ENCODE assay signal across 7 mouse cellular contexts in genomic region chr5:135851024-135851423, GRCm38 (mm10). TPM values are rescaled to one million over a fixed set of nuclear protein-coding genes. Genes with fewer than 3 reads are reported as not detected.
DNase-seq lines count a peak whose midpoint lies in the region; ATAC-seq lines count a peak whose summit lies in the region.

No protein-coding gene starts in this region.

- peaks cover 65% of the 10 kb centered on the region for H3K27me3 ChIP-seq in liver, embryonic 11.5 days (replicated peaks; ENCODE audit: control insufficient read depth, insufficient read depth, low read length)
- peaks cover 75% of the 10 kb centered on the region for H3K27me3 ChIP-seq in liver, embryonic 12.5 days (replicated peaks)
- peaks cover 86% of the 10 kb centered on the region for H3K27me3 ChIP-seq in embryonic facial prominence, embryonic 13.5 days
- peaks cover 73% of the 10 kb centered on the region for H3K27me3 ChIP-seq in limb, embryonic 10.5 days (ENCODE audit: low read depth, poor library complexity, severe bottlenecking)

- ATAC-seq in liver, embryonic 11.5 days (replicated peaks; ENCODE audit: low FRiP score) = no peak
- no peak for ATAC-seq in liver, embryonic 12.5 days
- ATAC-seq in embryonic facial prominence, embryonic 13.5 days (ENCODE audit: insufficient number of reproducible peaks, insufficient read depth, low FRiP score, low TSS enrichment, low read depth) = no peak

- H3K4me2 ChIP-seq in liver, embryonic 11.5 days = no peak overlapping the region
- H3K4me2 ChIP-seq in liver, embryonic 12.5 days = no peak overlapping the region
- H3K4me2 ChIP-seq in embryonic facial prominence, embryonic 13.5 days = peak overlapping the region; percentile 15

- H3K9me3 ChIP-seq in liver, embryonic 11.5 days (ENCODE audit: control insufficient read depth, low read length) = peaks cover 2% of the 10 kb centered on the region; the same call in 1 of the 2 replicates
- no peaks in the 10 kb centered on the region; the same call in 1 of the 2 replicates for H3K9me3 ChIP-seq in liver, embryonic 12.5 days (replicated peaks)
- no peaks in the 10 kb centered on the region for H3K9me3 ChIP-seq in embryonic facial prominence, embryonic 13.5 days
- H3K9me3 ChIP-seq in limb, embryonic 10.5 days (replicated peaks) = no peaks in the 10 kb centered on the region

- no peak overlapping the region; the same call in 1 of the 2 replicates for H3K27ac ChIP-seq in liver, embryonic 11.5 days (ENCODE audit: low read depth, low read length)
- no peak overlapping the region for H3K27ac ChIP-seq in liver, embryonic 12.5 days
- H3K27ac ChIP-seq in embryonic facial prominence, embryonic 13.5 days = no peak overlapping the region
- no peak overlapping the region for H3K27ac ChIP-seq in limb, embryonic 10.5 days

- WGBS in liver, embryonic 11.5 days = 1% methylated on average over 15 of the region's 15 CpGs
- 2% methylated on average over 15 of the region's 15 CpGs for WGBS in liver, embryonic 12.5 days (ENCODE audit: insufficient replicate concordance)
- WGBS in embryonic facial prominence, embryonic 13.5 days = under 1% methylated on average over 15 of the region's 15 CpGs
- WGBS in limb, embryonic 10.5 days = under 1% methylated on average over 15 of the region's 15 CpGs

- H3K36me3 ChIP-seq in liver, embryonic 11.5 days (ENCODE audit: control insufficient read depth, insufficient read depth, low read length) = no peaks in the 10 kb centered on the region
- no peaks in the 10 kb centered on the region for H3K36me3 ChIP-seq in liver, embryonic 12.5 days
- H3K36me3 ChIP-seq in embryonic facial prominence, embryonic 13.5 days = no peaks in the 10 kb centered on the region
- H3K36me3 ChIP-seq in limb, embryonic 10.5 days = no peaks in the 10 kb centered on the region

- no peak overlapping the region for H3K4me3 ChIP-seq in liver, embryonic 11.5 days (ENCODE audit: low read depth, low read length)
- H3K4me3 ChIP-seq in liver, embryonic 12.5 days = no peak overlapping the region
- 0 out of 2 replicates have a peak overlapping the region, but pooled peaks have one; percentile 4 for H3K4me3 ChIP-seq in embryonic facial prominence, embryonic 13.5 days
- peak overlapping the region; percentile 3; the same call in 1 of the 2 replicates for H3K4me3 ChIP-seq in limb, embryonic 10.5 days

- DNase-seq in liver, embryonic 11.5 days (ENCODE audit: low spot score) = peak; percentile 40
- DNase-seq in limb, embryonic 10.5 days (ENCODE audit: low spot score) = peak; percentile 83
- peak; percentile 29 for DNase-seq in right cerebral cortex, postnatal 4 days
- no peak for DNase-seq in urinary bladder, postnatal 25 days (ENCODE audit: low spot score)
- no peak for DNase-seq in urinary bladder, adult 18-20 months (ENCODE audit: low spot score in 2 of 2)

- no peaks in the 10 kb centered on the region for H3K4me1 ChIP-seq in liver, embryonic 11.5 days (replicated peaks; ENCODE audit: control insufficient read depth, insufficient read depth, low read length)
- no peaks in the 10 kb centered on the region for H3K4me1 ChIP-seq in liver, embryonic 12.5 days
- peaks cover 11% of the 10 kb centered on the region for H3K4me1 ChIP-seq in embryonic facial prominence, embryonic 13.5 days
- peaks cover 20% of the 10 kb centered on the region for H3K4me1 ChIP-seq in limb, embryonic 10.5 days

- H3K9ac ChIP-seq in liver, embryonic 11.5 days (ENCODE audit: low read depth, low read length) = no peak overlapping the region
- H3K9ac ChIP-seq in liver, embryonic 12.5 days = no peak overlapping the region
- no peak overlapping the region; the same call in 1 of the 2 replicates for H3K9ac ChIP-seq in embryonic facial prominence, embryonic 13.5 days

RNA-seq across cellular contexts. Expression of gene Hspb1, which starts 36.7 kb away (rescaled TPM):
- polyA plus RNA-seq in liver, embryonic 11.5 days (2014; fragmentation: Nextera tagmentation; extraction: Ambion mirVana) = 11.8 and 22.1 TPM in 2 replicates
- 7.4 TPM in 2 replicates for polyA plus RNA-seq in liver, embryonic 12.5 days (2016; fragmentation: Nextera tagmentation; extraction: Ambion mirVana)
- 107 and 149 TPM in 2 replicates for polyA plus RNA-seq in embryonic facial prominence, embryonic 13.5 days (2015; fragmentation: Nextera tagmentation; extraction: Ambion mirVana)
- 34.0 and 34.8 TPM in 2 replicates for polyA plus RNA-seq in limb, embryonic 10.5 days (2016; fragmentation: Nextera tagmentation; extraction: Ambion mirVana)

RNA-seq across cellular contexts. Expression of gene Srrm3, which starts 44.3 kb away (rescaled TPM):
- polyA plus RNA-seq in liver, embryonic 11.5 days (2014; fragmentation: Nextera tagmentation; extraction: Ambion mirVana) = 0.04 and 0.16 TPM in 2 replicates
- polyA plus RNA-seq in liver, embryonic 12.5 days (2016; fragmentation: Nextera tagmentation; extraction: Ambion mirVana) = not detected in 2 replicates
- 1.1 and 1.5 TPM in 2 replicates for polyA plus RNA-seq in embryonic facial prominence, embryonic 13.5 days (2015; fragmentation: Nextera tagmentation; extraction: Ambion mirVana)
- polyA plus RNA-seq in limb, embryonic 10.5 days (2016; fragmentation: Nextera tagmentation; extraction: Ambion mirVana) = not detected in 2 replicates

Comparison
In these comparisons a context has a peak if more than half of its experiments do, and no peak if none do; other contexts are left out.
1. DNase-seq: peak in liver, embryonic 11.5 days (single experiment), limb, embryonic 10.5 days (single experiment) and right cerebral cortex, postnatal 4 days (single experiment); none in urinary bladder, postnatal 25 days (single experiment) and urinary bladder, adult 18-20 months (0 of 2).
2. H3K4me3 ChIP-seq: peak in embryonic facial prominence, embryonic 13.5 days (single experiment) and limb, embryonic 10.5 days (single experiment); none in liver, embryonic 11.5 days (single experiment) and liver, embryonic 12.5 days (single experiment).